Mouse (Mus musculus): ENCODE results near the gene Znhit1. TPM values are rescaled to one million over a fixed set of nuclear protein-coding genes. Genes with fewer than 3 reads are reported as not detected.
A peak's percentile ranks its signal among the peaks of the same experiment; 100 is the strongest.
"Not testable (repeated sequence)": the region's sequence is repeated elsewhere in the genome, so short reads cannot be mapped to it uniquely, and the experiment has no call there.

Gene Znhit1
- total RNA-seq, 2 experiments from 2014 or later: 71.4 to 76.1 TPM

GRCm38 (mm10) chr5:136957250-136957649 is 30.6 kb downstream of the Znhit1 start:
- no peak for DNase-seq (ENCODE audit: low spot score in 2 of 2)

GRCm38 (mm10) chr5:136955622-136956021 is 32.2 kb downstream of the Znhit1 start:
- no peak for DNase-seq (ENCODE audit: low spot score in 2 of 2)

- peak; percentile 41 to 57 for DNase-seq (ENCODE audit: low spot score in 2 of 2)
These were observed 34.3 kb downstream of the Znhit1 start for GRCm38 (mm10) chr5:136953440-136953951.

GRCm38 (mm10) chr5:136953015-136953414 is 34.8 kb downstream of the Znhit1 start, which contains the start of gene Fis1:
Fis1 (plus strand) TSS chr5:136953275.
- DNase-seq (ENCODE audit: low spot score in 2 of 2): peak; percentile 91 to 96

GRCm38 (mm10) chr5:136952153-136952552 is 35.7 kb downstream of the Znhit1 start:
- DNase-seq (ENCODE audit: low spot score in 2 of 2): no peak

GRCm38 (mm10) chr5:136950521-136950920 is 37.3 kb downstream of the Znhit1 start:
- DNase-seq (ENCODE audit: low spot score in 2 of 2): no peak

- DNase-seq (ENCODE audit: low spot score in 2 of 2): not testable (repeated sequence)
These were observed 38.1 kb downstream of the Znhit1 start for GRCm38 (mm10) chr5:136949551-136950336.

DNA sequence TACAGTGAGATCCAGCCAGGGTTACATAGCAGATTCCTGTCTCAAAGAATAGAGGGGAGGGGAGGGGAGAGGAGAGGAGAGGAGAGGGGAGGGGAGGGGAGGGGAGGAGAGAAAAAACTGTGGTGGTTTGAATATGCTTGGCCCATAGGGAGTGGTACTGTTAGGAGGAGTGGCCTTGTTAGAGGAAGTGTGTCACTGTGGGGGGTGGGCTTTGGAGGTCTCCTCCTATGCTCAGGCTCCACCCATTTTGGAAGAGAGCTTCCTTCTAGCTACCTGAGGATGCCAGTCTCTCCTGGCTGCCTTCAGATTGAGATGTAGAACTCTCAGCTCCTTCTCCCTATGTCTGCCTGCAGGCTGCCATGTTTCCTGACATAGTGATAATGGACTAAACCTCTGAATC is 39.9 kb downstream of the Znhit1 start:
- no peak for DNase-seq (ENCODE audit: low spot score in 2 of 2)

DNA sequence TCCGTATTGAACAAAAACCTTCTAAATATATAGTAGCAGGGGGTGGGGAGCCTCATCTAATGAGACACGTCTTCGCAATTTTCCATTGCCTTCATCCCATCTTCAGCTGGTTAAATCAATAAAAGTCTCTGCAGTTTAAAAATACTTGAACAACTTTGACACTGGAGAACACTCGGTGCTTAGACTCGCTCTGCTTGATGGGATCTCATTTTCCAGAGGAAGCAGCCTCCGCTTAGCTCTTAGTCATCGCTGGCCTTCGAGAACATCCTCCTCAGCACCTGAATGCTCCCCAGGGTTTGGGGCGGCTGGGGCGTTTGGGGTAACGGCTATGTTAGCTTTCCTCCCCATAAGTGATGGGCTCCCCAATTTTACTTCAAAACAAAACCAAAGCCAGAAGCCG is 42.7 kb downstream of the Znhit1 start:
- no peak for DNase-seq (ENCODE audit: low spot score in 2 of 2)

DNA sequence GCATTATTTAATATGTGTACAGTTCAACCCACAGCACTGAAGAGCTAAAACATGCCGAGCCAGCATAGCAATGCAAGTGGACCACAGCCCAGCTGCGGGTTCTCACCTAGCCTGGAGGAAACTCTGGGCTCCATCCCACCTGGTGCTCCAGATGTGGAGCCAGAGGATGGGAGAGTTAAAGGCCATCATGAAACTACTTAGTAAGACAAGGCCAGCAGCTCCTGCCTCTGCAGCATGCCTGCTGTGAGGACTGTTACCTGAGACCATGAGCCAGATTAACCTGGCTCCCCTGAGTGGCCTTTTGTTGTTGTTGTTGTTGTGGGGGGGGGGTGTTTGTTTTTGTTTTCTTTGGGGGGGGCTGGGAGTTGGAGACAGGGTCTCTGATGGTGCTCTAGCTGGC is 44.4 kb downstream of the Znhit1 start:
- no peak for DNase-seq (ENCODE audit: low spot score in 2 of 2)

DNA sequence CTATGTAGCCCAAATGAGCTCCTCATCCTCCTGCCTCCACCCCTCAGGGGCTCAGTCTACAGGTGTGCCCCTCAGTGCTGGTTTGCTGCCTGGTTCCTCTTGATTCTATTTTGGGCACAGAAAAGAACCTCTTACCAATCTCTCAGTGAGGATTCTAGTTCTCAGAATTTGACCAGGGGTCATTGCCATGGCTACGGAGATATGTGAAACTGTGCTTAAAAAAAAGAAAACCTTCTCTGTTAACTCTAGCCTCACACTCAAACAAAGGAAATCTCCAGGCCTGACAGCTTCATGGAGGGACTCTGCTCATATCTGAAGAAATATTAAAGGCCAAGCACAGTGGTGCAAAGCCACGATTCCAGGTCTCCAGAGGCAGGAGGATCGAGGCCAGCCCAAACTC is 45.0 kb downstream of the Znhit1 start:
- no peak for DNase-seq (ENCODE audit: low spot score in 2 of 2)

GRCm38 (mm10) chr5:136940845-136941560 is 46.8 kb downstream of the Znhit1 start:
- no peak for DNase-seq (ENCODE audit: low spot score in 2 of 2)

DNA sequence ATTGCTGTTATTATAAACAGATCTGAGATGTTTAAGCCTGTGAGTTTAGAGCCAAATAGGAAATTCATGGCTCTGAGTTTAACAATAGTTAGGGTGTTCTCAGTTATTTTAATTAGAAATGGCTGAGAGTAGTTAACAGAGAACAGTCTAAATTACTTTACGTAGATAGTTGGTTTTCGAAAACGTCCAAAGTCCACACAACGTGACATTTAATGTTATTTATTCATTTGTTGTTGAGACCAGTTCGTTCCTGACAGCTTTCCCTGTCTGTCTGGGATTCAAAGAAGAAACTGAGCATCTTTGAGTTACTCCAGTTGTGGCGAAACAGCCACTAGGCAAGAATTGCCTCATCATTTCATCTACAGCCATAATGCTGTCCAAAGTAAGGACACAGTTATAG is 47.8 kb downstream of the Znhit1 start:
- not testable (repeated sequence) for DNase-seq (ENCODE audit: low spot score in 2 of 2)

- DNase-seq (ENCODE audit: low spot score in 2 of 2): no peak
These were observed 48.5 kb downstream of the Znhit1 start for GRCm38 (mm10) chr5:136939284-136939683.

GRCm38 (mm10) chr5:136937621-136938020 is 50.2 kb downstream of the Znhit1 start:
- no peak for DNase-seq (ENCODE audit: low spot score in 2 of 2)

DNA sequence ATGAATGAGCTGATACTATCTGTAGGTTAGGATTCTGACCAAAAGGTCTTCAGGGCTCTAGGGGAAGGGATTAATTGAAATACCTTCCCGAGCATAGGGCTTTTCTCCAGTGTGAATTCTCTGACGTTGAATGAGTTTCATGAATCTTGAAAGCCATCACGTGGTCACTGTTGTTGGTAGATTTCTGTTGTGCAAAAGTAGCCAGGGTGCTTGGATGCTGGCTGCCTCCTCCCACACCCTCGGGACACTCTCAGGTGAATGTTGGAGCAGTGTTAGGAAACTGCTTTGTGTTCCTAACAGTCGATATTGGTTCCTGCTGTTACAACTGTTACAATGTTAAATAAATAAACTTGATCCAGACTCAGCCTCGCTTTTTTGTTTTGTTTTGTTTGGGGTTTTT is 51.1 kb downstream of the Znhit1 start:
- DNase-seq (ENCODE audit: low spot score in 2 of 2): no peak

- no peak for DNase-seq (ENCODE audit: low spot score in 2 of 2)
These were observed 51.7 kb downstream of the Znhit1 start for GRCm38 (mm10) chr5:136935905-136936695.

DNA sequence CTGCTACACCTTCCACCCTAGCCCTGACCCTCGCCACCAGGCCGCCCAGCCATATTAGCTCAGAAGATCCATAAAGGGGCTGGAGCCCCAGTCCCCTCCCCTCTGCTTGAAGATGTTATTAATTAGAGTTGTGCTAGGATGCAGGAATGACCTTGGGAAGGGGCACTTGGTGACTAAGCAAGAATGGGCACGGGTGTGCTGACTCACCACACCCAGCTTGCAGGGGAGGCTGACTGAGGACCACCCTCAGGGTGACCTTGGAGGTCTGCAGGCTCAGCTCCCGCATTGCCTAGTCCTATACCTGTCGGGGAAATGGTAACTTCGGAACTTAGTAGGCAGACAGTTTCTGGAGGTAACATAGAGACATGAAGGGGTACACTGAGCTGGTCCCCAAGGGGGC is 53.9 kb downstream of the Znhit1 start:
- no peak for DNase-seq (ENCODE audit: low spot score in 2 of 2)

- DNase-seq (ENCODE audit: low spot score in 2 of 2): no peak
These were observed 54.9 kb downstream of the Znhit1 start for GRCm38 (mm10) chr5:136932956-136933355.

Data from layer of hippocampus, postnatal 14 days (tissue).